Mouse (Mus musculus) midbrain, embryonic 16.5 days (tissue): ENCODE measurements at regions not wholly inside any gene's neighbourhood (a gene's known extent, or its start where the extent isn't known, plus 50 kb on each side); places are given as distances from the start of the nearest gene placed in this dataset.

Source experiments
- ATAC-seq: fragments of 200-750 bp; cut with Nextera tagmentation; 2 replicates; pipeline ENCODE4 v1.8.0; 2017; ENCODE audit warnings: moderate TSS enrichment
- H3K27ac ChIP-seq: fragments of 300-500 bp; sonication (generic); 2 replicates; pipeline ENCODE4 v1.5.1; 2014; ENCODE audit warnings: mild to moderate bottlenecking, low read length, mixed read lengths
- H3K27me3 ChIP-seq: fragments of 300-500 bp; sonication (generic); 2 replicates; pipeline ENCODE4 v1.6.1; 2014; ENCODE audit warnings: low read depth, low read length, mixed read lengths; ENCODE audit not compliant: control insufficient read depth, insufficient read depth
- H3K36me3 ChIP-seq: fragments of 300-500 bp; sonication (generic); 2 replicates; pipeline ENCODE4 v1.6.1; 2014; ENCODE audit warnings: mild to moderate bottlenecking, low read length, moderate library complexity, mixed read lengths; ENCODE audit not compliant: control insufficient read depth, insufficient read depth
- H3K4me1 ChIP-seq: fragments of 300-500 bp; sonication (generic); 2 replicates; pipeline ENCODE4 v1.6.1; 2014; ENCODE audit warnings: mild to moderate bottlenecking, low read length, mixed read lengths; ENCODE audit not compliant: control insufficient read depth, insufficient read depth
- H3K4me2 ChIP-seq: fragments of 300-500 bp; sonication (generic); 2 replicates; pipeline ENCODE4 v1.6.1; 2014; ENCODE audit warnings: mild to moderate bottlenecking, low read length, mixed read lengths
- H3K4me3 ChIP-seq: fragments of 300-500 bp; sonication (generic); 2 replicates; pipeline ENCODE4 v1.5.1; 2014; ENCODE audit warnings: low read depth, mild to moderate bottlenecking, low read length, moderate library complexity, mixed read lengths
- H3K9ac ChIP-seq: fragments of 300-500 bp; sonication (generic); 2 replicates; pipeline ENCODE4 v1.6.1; 2014; ENCODE audit warnings: low read depth, low read length, mixed read lengths
- H3K9me3 ChIP-seq: fragments of 300-500 bp; sonication (generic); replicated peaks from 2 replicates; pipeline ENCODE4 v1.6.1; 2014; ENCODE audit warnings: mild to moderate bottlenecking, low read length, mixed read lengths; ENCODE audit not compliant: control insufficient read depth, poor library complexity, severe bottlenecking
- WGBS: fragments of 180-500 bp; shearing (Covaris S2); extraction: QIAGEN DNeasy Blood & Tissue Kit; methylation state at CpG from one replicate; pipeline ENCODE4 v1.1.7; 2014; 5-methylcytosine and 5-hydroxymethylcytosine counted together

DNA sequence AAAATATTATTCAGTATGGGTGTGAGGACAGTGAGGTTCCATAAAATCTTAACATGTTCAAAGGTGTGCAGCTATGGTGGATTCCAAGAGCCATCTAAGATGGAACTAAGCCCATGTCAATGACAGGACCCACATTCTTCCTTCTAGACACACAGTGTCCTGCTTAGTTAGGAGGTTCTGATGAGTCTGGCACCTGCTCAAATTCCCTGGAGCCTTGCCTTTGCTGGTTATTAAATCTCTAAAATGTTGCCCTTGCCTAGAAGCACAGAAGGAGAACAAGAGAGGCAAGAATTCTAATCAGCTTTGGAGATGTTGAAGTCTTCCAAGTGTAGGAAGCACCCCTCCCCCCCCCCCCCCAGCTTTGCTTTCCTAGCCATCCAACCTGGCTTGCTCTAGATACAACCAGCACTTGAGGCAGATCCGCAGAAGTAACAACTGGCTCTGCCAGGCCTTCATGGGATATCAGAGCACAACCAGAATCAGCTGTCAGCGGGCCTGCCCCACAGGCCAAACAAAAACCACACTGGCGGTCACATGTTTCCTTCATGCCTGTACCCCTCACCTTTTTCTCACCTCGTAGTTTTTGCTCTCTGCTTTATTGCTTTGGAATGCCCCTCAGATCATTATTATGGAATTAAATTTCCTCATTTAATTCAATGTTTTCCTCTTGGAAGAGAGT is 116.0 kb upstream of the Slc22a22 start:
- Histone ChIP-seq H3K9ac (no peak overlapping the region), H3K27me3 (no peaks in the 10 kb centered on the region), H3K4me1 (peaks cover 17% of the 10 kb centered on the region), H3K4me2 (no peak overlapping the region), H3K4me3 (no peak overlapping the region), H3K9me3 (no peaks in the 10 kb centered on the region), H3K36me3 (no peaks in the 10 kb centered on the region), H3K27ac (no peak overlapping the region)
- ATAC-seq: no peak
- WGBS: 86% methylated on average over 4 of the region's 4 CpGs

DNA sequence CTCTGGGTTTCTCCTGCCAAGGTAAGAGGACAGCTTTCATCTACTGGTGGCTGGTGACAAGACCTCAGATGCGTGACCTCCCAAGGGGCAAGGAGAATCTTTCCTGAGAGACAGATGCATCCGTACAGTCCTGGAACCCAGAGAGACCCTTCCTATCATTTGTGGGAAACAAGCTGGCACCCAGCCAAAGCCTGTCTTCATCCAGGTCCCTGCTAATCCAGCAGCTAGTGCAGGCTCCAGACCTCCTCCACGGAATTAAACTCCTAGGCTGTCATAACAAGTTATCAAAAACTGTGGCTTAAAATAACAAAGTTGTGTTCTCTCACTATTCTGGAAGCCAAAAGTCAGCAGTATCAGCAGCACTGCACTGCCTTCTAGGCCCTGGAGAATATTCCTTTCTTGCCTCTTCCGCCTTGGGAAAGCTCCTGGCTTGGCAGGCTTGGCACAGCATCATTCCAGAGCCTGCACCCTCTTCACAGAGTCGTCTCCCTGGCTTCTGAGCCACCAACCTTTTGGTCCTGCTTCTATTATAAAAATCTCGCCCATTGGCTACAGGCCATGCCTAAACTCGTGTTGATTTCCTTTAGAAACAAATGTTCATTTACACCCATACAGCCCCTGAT is 113.3 kb upstream of the Slc22a22 start:
- Histone ChIP-seq H3K27me3 (no peaks in the 10 kb centered on the region), H3K4me1 (peaks cover 17% of the 10 kb centered on the region), H3K4me2 (no peak overlapping the region), H3K4me3 (no peak overlapping the region), H3K27ac (no peak overlapping the region), H3K36me3 (no peaks in the 10 kb centered on the region), H3K9ac (no peak overlapping the region), H3K9me3 (no peaks in the 10 kb centered on the region)
- WGBS: 49% methylated on average over 7 of the region's 7 CpGs
- ATAC-seq: peak; percentile 33; the same call in 1 of the 2 replicates

DNA sequence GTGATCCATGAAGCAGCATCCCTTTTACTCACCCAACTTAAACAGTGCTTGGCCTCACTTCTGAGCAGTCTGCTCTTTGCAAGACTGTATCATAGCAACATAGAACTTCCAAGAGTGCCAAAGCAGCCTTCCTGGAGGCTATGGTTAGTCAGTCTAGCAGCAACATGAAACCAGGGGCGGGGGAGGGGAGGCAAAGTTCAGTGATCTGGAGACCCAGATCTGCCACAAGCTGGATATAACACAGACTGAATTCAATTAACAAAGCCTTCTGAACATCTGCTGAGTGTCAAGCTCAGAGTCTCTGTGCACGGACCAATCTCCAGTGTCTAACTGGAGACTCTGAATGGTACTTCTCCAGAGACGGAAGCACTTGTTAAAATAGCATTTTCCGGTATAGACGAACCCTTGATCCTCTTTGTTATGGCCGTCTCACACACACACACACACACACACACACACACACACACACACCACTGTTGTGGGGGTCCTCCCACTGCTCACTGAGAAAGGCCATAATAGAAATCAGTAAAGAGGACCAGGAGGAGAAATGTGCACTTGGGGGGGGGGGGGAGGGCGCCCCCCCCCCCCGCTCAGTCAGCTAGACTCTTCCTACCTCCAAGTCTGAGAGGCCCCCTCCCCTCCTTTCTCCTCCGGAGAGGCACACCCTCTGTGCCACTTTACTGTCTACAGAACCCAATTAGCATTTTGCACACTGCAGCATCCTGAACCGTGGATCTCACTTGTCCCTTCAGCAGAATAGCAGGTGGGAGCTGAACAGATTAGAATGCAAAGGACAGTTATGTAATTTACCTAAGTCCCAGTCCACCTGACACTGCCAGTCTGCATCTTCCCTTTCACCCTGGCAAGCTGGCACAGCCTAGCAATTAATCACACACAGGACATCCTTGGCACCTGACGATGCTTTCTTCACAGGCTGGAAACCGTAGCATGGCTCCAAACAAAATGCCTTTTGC is 112.3 kb upstream of the Slc22a22 start:
- H3K9ac ChIP-seq: no peak overlapping the region
- 17% methylated on average over 10 of the region's 12 CpGs for WGBS
- H3K36me3 ChIP-seq: no peaks in the 10 kb centered on the region
- no peak overlapping the region for H3K27ac ChIP-seq
- no peak overlapping the region for H3K4me3 ChIP-seq
- peak overlapping the region; percentile 18; the same call in 1 of the 2 replicates for H3K4me2 ChIP-seq
- no peaks in the 10 kb centered on the region for H3K27me3 ChIP-seq
- peaks cover 17% of the 10 kb centered on the region for H3K4me1 ChIP-seq
- H3K9me3 ChIP-seq: no peaks in the 10 kb centered on the region
- ATAC-seq: peak; percentile 80

DNA sequence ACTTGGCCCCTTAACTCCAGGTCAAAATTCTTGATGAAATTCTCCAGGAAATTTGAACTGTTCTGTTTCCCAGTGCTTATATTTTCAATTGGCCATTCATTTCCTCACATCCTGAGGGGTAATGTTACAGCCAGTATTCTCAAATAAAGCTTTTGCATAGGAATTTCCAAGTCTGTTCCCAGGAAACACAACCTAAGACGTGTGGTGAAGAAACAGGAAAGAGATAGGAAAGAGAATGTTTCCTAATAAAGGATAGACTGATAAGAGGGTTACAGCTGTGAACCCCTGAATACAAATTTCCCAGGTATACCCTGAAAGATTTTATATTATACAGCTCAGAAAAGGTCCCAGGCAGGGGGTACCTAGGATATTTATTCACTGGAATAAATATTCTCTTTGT is 108.0 kb upstream of the Slc22a22 start:
- WGBS: 57% methylated on average over 1 of the region's 1 CpGs
- Histone ChIP-seq H3K9me3 (no peaks in the 10 kb centered on the region), H3K27me3 (no peaks in the 10 kb centered on the region)

DNA sequence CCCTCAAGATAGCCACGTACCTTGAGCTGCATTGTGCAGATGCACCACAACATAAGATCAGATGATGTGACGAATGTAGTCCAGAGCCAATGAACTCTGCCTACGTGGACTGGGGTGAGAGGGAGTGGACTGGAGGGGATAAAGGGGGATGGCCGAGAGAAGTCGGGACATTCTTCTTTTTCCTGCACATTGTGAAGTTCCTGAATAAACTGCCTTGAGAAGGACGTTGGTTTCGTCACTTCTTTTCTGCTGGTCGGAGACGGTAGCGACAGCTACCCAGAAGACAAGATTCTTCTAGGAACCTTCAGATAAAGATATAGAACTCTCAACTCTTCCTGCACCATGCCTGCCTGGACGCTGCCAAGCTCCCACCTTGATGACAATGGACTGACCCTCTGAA is 107.1 kb upstream of the Slc22a22 start:
- ATAC-seq: no peak
- Histone ChIP-seq H3K4me2 (no peak overlapping the region), H3K4me3 (no peak overlapping the region), H3K36me3 (no peaks in the 10 kb centered on the region), H3K9me3 (no peaks in the 10 kb centered on the region), H3K27me3 (no peaks in the 10 kb centered on the region), H3K9ac (no peak overlapping the region), H3K4me1 (peaks cover 6% of the 10 kb centered on the region), H3K27ac (no peak overlapping the region)
- 92% methylated on average over 11 of the region's 11 CpGs for WGBS

More for the DNA sequence above, 108.0 kb upstream of the Slc22a22 start:
- peaks cover 15% of the 10 kb centered on the region for H3K4me1 ChIP-seq
- H3K4me3 ChIP-seq: no peak overlapping the region
- no peaks in the 10 kb centered on the region for H3K36me3 ChIP-seq
- H3K27ac ChIP-seq: no peak overlapping the region
- no peak for ATAC-seq
- no peak overlapping the region for H3K4me2 ChIP-seq
- no peak overlapping the region for H3K9ac ChIP-seq

DNA sequence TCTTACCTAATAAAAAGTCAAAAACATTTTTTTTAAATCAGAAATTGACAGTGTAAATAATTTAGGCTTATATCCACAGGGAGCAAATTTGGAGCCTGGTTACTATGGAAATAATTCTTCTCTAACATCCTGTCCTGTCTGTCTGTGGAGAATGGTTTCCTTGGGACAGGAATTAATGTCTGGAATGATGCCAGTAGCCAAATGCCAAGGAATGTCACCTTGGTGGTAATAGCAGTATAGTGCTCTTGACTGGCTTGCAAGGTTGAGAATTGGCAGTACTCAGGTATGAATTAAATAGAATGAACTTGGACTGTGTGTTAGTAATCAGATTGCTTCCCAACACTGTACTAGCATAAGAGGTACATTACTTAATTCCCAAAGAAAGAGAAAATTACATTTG is 103.8 kb upstream of the Slc22a22 start:
- Histone ChIP-seq H3K36me3 (no peaks in the 10 kb centered on the region), H3K27me3 (no peaks in the 10 kb centered on the region), H3K4me1 (0 out of 2 replicates have a peak, but pooled peaks cover 2% of the 10 kb centered on the region), H3K4me2 (no peak overlapping the region), H3K9me3 (no peaks in the 10 kb centered on the region; the same call in 1 of the 2 replicates), H3K4me3 (no peak overlapping the region), H3K9ac (no peak overlapping the region), H3K27ac (no peak overlapping the region)
- 0 out of 2 replicates have a peak, but pooled peaks have one; percentile 36 for ATAC-seq

DNA sequence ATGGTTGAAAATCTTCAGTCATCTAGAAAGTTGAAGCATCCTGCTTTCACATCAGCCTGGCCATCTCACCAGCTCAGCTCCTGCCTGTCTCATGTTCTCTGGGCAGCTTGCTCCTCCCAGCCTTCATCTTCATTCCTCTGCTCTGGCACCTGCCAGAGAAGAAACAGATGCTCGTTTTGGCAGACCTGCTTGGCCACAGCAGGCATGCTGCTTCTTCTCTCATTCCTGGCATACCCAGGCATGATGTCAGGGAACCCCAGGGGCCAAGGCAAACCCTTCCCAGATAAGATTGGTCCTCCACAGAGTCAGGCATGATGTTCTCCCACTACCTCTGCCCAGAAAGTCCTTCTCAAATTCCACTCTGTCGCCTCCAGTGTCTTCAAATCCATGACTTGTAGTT is 101.4 kb upstream of the Slc22a22 start:
- no peak for ATAC-seq
- no peaks in the 10 kb centered on the region for H3K27me3 ChIP-seq
- no peaks in the 10 kb centered on the region for H3K36me3 ChIP-seq
- WGBS: 73% methylated on average over 2 of the region's 2 CpGs
- no peak overlapping the region for H3K9ac ChIP-seq
- H3K27ac ChIP-seq: no peak overlapping the region
- no peak overlapping the region for H3K4me2 ChIP-seq
- H3K9me3 ChIP-seq: no peaks in the 10 kb centered on the region; the same call in 1 of the 2 replicates
- H3K4me3 ChIP-seq: no peak overlapping the region
- H3K4me1 ChIP-seq: 0 out of 2 replicates have a peak, but pooled peaks cover 2% of the 10 kb centered on the region

DNA sequence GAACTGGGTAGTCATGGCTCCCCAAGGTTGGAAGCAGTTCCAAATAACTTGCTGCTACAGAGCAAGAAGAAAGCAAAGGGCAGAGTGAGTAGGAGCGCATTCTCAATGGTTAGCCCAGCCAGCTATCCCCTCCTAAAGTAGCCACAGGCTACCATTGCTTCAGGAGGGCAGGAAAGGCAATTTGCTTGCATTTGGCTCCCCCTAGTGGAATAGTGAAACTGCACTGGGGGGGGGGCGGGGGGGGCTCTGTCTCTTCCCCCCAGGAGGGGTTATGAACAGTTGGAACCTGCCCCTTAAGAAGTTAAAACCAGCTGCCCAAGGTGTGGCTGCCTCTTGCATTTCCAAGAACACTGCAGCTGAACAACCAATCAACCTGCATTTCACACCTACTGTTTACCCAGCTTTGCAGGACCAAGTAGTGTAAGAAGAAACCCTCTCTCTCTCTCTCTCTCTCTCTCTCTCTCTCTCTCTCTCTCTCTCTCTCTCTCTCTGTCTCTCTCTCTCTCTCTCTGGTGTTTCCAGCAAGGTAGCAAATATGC is 96.7 kb upstream of the Slc22a22 start:
- H3K9ac ChIP-seq: no peak overlapping the region
- H3K4me2 ChIP-seq: no peak overlapping the region
- no peaks in the 10 kb centered on the region; the same call in 1 of the 2 replicates for H3K9me3 ChIP-seq
- no peak overlapping the region for H3K4me3 ChIP-seq
- no peaks in the 10 kb centered on the region for H3K4me1 ChIP-seq
- H3K36me3 ChIP-seq: no peaks in the 10 kb centered on the region
- no peaks in the 10 kb centered on the region for H3K27me3 ChIP-seq
- no peak for ATAC-seq
- WGBS: 33% methylated on average over 2 of the region's 2 CpGs
- H3K27ac ChIP-seq: no peak overlapping the region
